Mouse (Mus musculus): Measurements from ENCODE around the gene Omp. TPM values are rescaled to one million over a fixed set of nuclear protein-coding genes. Genes with fewer than 3 reads are reported as not detected.
A peak's percentile ranks its signal among the peaks of the same experiment; 100 is the strongest.

Gene Omp
- polyA plus RNA-seq, 1 experiment from 2014 or later, result 0.49 TPM

GRCm38 (mm10) chr7:98172661-98173060 lies 27.4 kb upstream of the Omp start:
- Histone ChIP-seq H3K4me1 (ENCODE audit: insufficient read depth, low read length) (peaks cover 29% of the 10 kb centered on the region), H3K9me3 (ENCODE audit: low read length) (no peaks in the 10 kb centered on the region), H3K9ac (replicated peaks; ENCODE audit: low read length) (no peak overlapping the region; the same call in 1 of the 2 replicates), H3K27ac (ENCODE audit: low read length) (peak overlapping the region; percentile 35; the same call in 1 of the 2 replicates), H3K36me3 (ENCODE audit: insufficient read depth, low read length) (no peaks in the 10 kb centered on the region), H3K4me2 (replicated peaks; ENCODE audit: low read depth, low read length) (no peak overlapping the region), H3K4me3 (ENCODE audit: low read length) (no peak overlapping the region), H3K27me3 (ENCODE audit: insufficient read depth, low read length) (no peaks in the 10 kb centered on the region)
- no peak for ATAC-seq (ENCODE audit: low FRiP score, low TSS enrichment)
- WGBS, result 84% methylated on average over 8 of the region's 8 CpGs

DNA sequence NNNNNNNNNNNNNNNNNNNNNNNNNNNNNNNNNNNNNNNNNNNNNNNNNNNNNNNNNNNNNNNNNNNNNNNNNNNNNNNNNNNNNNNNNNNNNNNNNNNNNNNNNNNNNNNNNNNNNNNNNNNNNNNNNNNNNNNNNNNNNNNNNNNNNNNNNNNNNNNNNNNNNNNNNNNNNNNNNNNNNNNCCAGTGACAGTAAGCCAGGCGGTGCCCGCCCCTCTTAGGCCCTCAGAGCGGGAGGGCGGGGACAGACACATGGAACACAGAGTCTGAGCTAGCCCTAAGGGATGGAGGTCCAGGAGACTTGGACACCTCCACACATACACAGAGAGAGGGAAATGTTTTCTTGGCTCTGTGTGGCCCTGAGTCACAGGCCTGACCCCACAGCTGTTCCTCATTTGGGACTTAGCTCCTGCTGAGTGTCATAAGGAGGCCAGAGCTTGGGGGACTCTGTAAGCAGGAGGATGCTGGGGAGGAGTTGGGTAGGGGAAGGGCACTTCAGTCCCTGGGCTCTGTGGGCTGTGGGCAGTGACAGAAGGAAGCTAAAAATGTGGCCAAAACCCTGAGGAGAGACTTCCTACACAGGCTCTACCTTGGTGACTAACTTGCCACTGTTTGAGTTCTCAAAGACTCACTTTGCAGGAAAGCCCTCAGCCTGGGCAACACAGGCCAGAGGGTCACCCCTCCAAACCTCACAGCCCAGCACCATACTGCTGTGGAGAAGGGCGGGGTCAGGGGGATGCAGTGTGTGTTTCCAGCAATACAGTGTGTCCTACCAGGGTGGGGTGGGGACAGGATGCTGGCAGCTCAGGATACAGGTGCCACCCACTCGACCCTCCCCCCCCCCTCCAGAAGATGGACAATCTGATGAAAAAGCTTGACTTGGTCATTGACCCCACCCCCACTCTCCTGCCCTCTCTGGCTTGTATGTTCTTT lies 26.1 kb upstream of the Omp start:
- ATAC-seq (ENCODE audit: low FRiP score, low TSS enrichment), result peak; percentile 57
- Histone ChIP-seq H3K4me2 (replicated peaks; ENCODE audit: low read depth, low read length) (no peak overlapping the region), H3K9me3 (ENCODE audit: low read length) (no peaks in the 10 kb centered on the region)

GRCm38 (mm10) chr7:98164999-98165528 lies 19.8 kb upstream of the Omp start:
- ATAC-seq (ENCODE audit: low FRiP score, low TSS enrichment), result peak; percentile 79
- peaks cover 46% of the 10 kb centered on the region for H3K4me1 ChIP-seq (ENCODE audit: insufficient read depth, low read length)
- H3K9ac ChIP-seq (replicated peaks; ENCODE audit: low read length), result peak overlapping the region; percentile 59
- H3K4me2 ChIP-seq (replicated peaks; ENCODE audit: low read depth, low read length), result peak overlapping the region; percentile 23; the same call in 1 of the 2 replicates
- H3K9me3 ChIP-seq (ENCODE audit: low read length), result no peaks in the 10 kb centered on the region
- peak overlapping the region; percentile 89 for H3K27ac ChIP-seq (ENCODE audit: low read length)
- H3K27me3 ChIP-seq (ENCODE audit: insufficient read depth, low read length), result no peaks in the 10 kb centered on the region
- H3K4me3 ChIP-seq (ENCODE audit: low read length), result no peak overlapping the region
- WGBS, result 35% methylated on average over 10 of the region's 10 CpGs
- no peaks in the 10 kb centered on the region for H3K36me3 ChIP-seq (ENCODE audit: insufficient read depth, low read length)

More for the DNA sequence above, 26.1 kb upstream of the Omp start:
- Histone ChIP-seq H3K9ac (replicated peaks; ENCODE audit: low read length) (no peak overlapping the region), H3K4me1 (ENCODE audit: insufficient read depth, low read length) (peaks cover 19% of the 10 kb centered on the region), H3K27ac (ENCODE audit: low read length) (0 out of 2 replicates have a peak overlapping the region, but pooled peaks have one; percentile 20), H3K27me3 (ENCODE audit: insufficient read depth, low read length) (no peaks in the 10 kb centered on the region), H3K4me3 (ENCODE audit: low read length) (no peak overlapping the region), H3K36me3 (ENCODE audit: insufficient read depth, low read length) (no peaks in the 10 kb centered on the region)
- 74% methylated on average over 6 of the region's 6 CpGs for WGBS

DNA sequence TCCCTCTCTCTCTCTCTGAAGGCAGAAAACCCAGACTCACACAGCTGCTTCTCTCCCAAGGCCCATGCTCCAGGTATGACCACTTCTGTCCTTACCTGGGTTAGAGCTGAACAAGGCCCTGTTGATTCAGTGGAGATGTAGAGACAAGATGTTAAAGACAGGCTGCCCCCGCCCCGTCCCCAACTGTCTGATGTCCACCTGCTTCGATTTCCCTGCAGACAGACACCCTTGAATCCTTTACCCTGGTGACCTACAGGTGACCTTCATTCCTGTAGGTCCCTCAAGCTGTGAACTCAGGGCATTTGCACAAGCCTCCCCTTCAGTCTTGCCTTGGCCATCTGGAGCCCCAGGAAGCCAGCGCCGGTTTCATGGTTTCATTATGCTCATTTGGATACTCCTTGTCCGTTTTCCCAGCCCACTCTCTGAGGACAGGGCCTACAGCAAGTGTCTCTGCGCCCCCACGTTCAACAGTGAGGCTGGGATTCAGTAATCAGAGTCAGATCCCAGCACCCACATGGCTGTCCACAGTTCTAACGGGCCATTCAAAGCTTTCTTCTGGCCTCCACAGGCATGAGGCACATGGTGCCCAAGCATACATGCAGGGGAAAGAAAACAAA lies 19.2 kb upstream of the Omp start:
- peak overlapping the region; percentile 23 for H3K4me2 ChIP-seq (replicated peaks; ENCODE audit: low read depth, low read length)
- H3K4me3 ChIP-seq (ENCODE audit: low read length), result no peak overlapping the region
- H3K27me3 ChIP-seq (ENCODE audit: insufficient read depth, low read length), result no peaks in the 10 kb centered on the region
- peak; percentile 3; the same call in 1 of the 2 replicates for ATAC-seq (ENCODE audit: low FRiP score, low TSS enrichment)
- no peaks in the 10 kb centered on the region for H3K9me3 ChIP-seq (ENCODE audit: low read length)
- H3K27ac ChIP-seq (ENCODE audit: low read length), result peak overlapping the region; percentile 89
- WGBS, result 78% methylated on average over 9 of the region's 9 CpGs
- 0 out of 2 replicates have a peak overlapping the region, but pooled peaks have one; percentile 44 for H3K9ac ChIP-seq (replicated peaks; ENCODE audit: low read length)
- H3K4me1 ChIP-seq (ENCODE audit: insufficient read depth, low read length), result peaks cover 52% of the 10 kb centered on the region
- H3K36me3 ChIP-seq (ENCODE audit: insufficient read depth, low read length), result no peaks in the 10 kb centered on the region

DNA sequence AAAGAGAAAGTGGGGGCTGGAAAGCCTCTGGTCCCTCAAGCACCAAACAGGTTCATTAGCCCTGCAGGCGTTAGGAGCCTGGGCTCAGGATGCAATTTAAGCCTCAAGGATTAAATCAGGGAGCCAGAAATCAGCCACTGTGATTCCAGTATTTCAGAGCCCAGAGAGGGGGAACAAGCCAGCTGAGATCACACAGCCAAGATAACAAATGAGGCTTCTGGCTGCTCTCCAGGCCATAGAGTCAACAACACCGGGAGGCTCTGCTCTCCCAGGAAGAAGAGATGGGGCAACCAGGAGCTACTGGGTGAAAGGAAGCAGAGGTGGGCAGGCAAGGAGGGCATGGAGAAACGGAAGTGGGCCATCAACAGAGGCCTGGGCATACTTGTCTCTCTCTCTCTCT lies 18.4 kb upstream of the Omp start:
- 42% methylated on average over 3 of the region's 3 CpGs for WGBS
- peak overlapping the region; percentile 40; the same call in 1 of the 2 replicates for H3K27ac ChIP-seq (ENCODE audit: low read length)
- H3K36me3 ChIP-seq (ENCODE audit: insufficient read depth, low read length), result no peaks in the 10 kb centered on the region
- H3K9me3 ChIP-seq (ENCODE audit: low read length), result no peaks in the 10 kb centered on the region
- no peaks in the 10 kb centered on the region for H3K27me3 ChIP-seq (ENCODE audit: insufficient read depth, low read length)
- H3K9ac ChIP-seq (replicated peaks; ENCODE audit: low read length), result no peak overlapping the region
- no peak overlapping the region for H3K4me3 ChIP-seq (ENCODE audit: low read length)
- no peak for ATAC-seq (ENCODE audit: low FRiP score, low TSS enrichment)
- peaks cover 56% of the 10 kb centered on the region for H3K4me1 ChIP-seq (ENCODE audit: insufficient read depth, low read length)
- H3K4me2 ChIP-seq (replicated peaks; ENCODE audit: low read depth, low read length), result no peak overlapping the region

- peaks cover 62% of the 10 kb centered on the region for H3K4me1 ChIP-seq (ENCODE audit: insufficient read depth, low read length)
- H3K27me3 ChIP-seq (ENCODE audit: insufficient read depth, low read length), result no peaks in the 10 kb centered on the region
- no peak for ATAC-seq (ENCODE audit: low FRiP score, low TSS enrichment)
- H3K4me3 ChIP-seq (ENCODE audit: low read length), result no peak overlapping the region
- 58% methylated on average over 6 of the region's 6 CpGs for WGBS
- no peak overlapping the region for H3K4me2 ChIP-seq (replicated peaks; ENCODE audit: low read depth, low read length)
- no peaks in the 10 kb centered on the region for H3K9me3 ChIP-seq (ENCODE audit: low read length)
- no peaks in the 10 kb centered on the region for H3K36me3 ChIP-seq (ENCODE audit: insufficient read depth, low read length)
- no peak overlapping the region; the same call in 1 of the 2 replicates for H3K9ac ChIP-seq (replicated peaks; ENCODE audit: low read length)
- H3K27ac ChIP-seq (ENCODE audit: low read length), result no peak overlapping the region; the same call in 1 of the 2 replicates
Observed at GRCm38 (mm10) chr7:98162239-98162638, 16.9 kb upstream of the Omp start.

GRCm38 (mm10) chr7:98160041-98160740 lies 14.9 kb upstream of the Omp start:
- Histone ChIP-seq H3K9me3 (ENCODE audit: low read length) (no peaks in the 10 kb centered on the region), H3K27me3 (ENCODE audit: insufficient read depth, low read length) (no peaks in the 10 kb centered on the region), H3K4me3 (ENCODE audit: low read length) (no peak overlapping the region), H3K36me3 (ENCODE audit: insufficient read depth, low read length) (no peaks in the 10 kb centered on the region), H3K4me1 (ENCODE audit: insufficient read depth, low read length) (peaks cover 65% of the 10 kb centered on the region), H3K4me2 (replicated peaks; ENCODE audit: low read depth, low read length) (no peak overlapping the region), H3K9ac (replicated peaks; ENCODE audit: low read length) (peak overlapping the region; percentile 24; the same call in 1 of the 2 replicates), H3K27ac (ENCODE audit: low read length) (peak overlapping the region; percentile 48)
- no peak for ATAC-seq (ENCODE audit: low FRiP score, low TSS enrichment)
- WGBS, result 34% methylated on average over 8 of the region's 8 CpGs

DNA sequence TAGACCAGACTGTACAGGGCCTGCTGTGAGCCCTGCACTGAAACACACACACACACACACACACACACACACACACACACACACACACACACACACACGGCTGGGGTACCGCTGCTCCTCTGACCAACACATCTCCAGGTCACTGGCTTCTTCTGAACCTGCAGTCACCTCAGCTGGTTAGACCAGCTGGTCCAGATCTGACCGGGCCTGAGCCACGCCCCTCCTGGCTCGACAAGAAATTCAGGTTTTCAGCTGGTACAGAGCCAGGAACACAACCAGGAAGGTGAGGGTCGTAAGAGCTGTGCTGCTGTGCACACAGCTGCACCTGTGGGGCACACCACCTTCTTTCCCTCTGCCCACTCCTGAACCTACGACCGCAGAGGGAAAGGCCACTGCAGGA lies 13.2 kb upstream of the Omp start:
- peaks cover 52% of the 10 kb centered on the region for H3K4me1 ChIP-seq (ENCODE audit: insufficient read depth, low read length)
- no peaks in the 10 kb centered on the region for H3K9me3 ChIP-seq (ENCODE audit: low read length)
- H3K27me3 ChIP-seq (ENCODE audit: insufficient read depth, low read length), result no peaks in the 10 kb centered on the region
- ATAC-seq (ENCODE audit: low FRiP score, low TSS enrichment), result peak; percentile 57
- no peak overlapping the region for H3K4me2 ChIP-seq (replicated peaks; ENCODE audit: low read depth, low read length)
- H3K4me3 ChIP-seq (ENCODE audit: low read length), result no peak overlapping the region
- no peaks in the 10 kb centered on the region for H3K36me3 ChIP-seq (ENCODE audit: insufficient read depth, low read length)
- no peak overlapping the region for H3K9ac ChIP-seq (replicated peaks; ENCODE audit: low read length)
- peak overlapping the region; percentile 77 for H3K27ac ChIP-seq (ENCODE audit: low read length)
- WGBS, result 41% methylated on average over 8 of the region's 8 CpGs

DNA sequence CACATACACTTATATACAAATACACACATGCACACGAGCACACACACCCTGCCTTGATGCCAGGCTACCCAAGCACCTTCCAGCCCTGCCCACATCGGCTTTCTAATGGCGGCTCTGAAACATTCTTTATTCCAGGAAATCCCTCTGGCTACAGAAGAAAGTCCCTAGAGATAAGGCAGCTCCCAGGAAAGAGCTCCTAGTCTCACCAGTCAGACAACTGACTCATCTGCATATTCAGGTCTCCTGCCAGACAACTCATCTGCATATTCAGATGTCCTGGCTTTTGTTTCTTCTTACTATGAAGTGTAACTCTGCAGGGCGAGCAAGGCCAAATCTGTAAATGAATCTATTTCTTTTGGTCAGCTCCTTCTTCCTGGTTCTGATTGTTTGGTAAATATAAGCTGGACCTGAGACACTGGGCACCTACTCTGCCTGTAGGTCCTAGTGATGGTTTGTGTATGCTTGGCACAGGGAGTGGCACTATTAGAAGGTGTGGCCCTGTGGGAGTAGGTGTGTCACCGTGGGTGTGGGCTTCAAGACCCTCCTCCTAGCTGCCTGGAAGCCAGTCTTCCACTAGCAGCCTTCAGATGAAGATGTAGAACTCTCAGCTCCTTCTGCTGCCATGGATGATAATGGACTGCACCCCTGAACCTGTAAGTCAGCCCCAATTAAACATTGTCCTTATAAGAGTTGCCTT lies 12.5 kb upstream of the Omp start:
- 64% methylated on average over 5 of the region's 5 CpGs for WGBS
- Histone ChIP-seq H3K9me3 (ENCODE audit: low read length) (no peaks in the 10 kb centered on the region), H3K4me1 (ENCODE audit: insufficient read depth, low read length) (peaks cover 51% of the 10 kb centered on the region), H3K27me3 (ENCODE audit: insufficient read depth, low read length) (no peaks in the 10 kb centered on the region), H3K27ac (ENCODE audit: low read length) (peak overlapping the region; percentile 77), H3K4me2 (replicated peaks; ENCODE audit: low read depth, low read length) (no peak overlapping the region), H3K4me3 (ENCODE audit: low read length) (no peak overlapping the region), H3K36me3 (ENCODE audit: insufficient read depth, low read length) (no peaks in the 10 kb centered on the region), H3K9ac (replicated peaks; ENCODE audit: low read length) (no peak overlapping the region)
- no peak for ATAC-seq (ENCODE audit: low FRiP score, low TSS enrichment)
